Mouse (Mus musculus) G1E (cell line): ENCODE data around the gene Lce3e. TPM values are rescaled to one million over a fixed set of nuclear protein-coding genes. Genes with fewer than 3 reads are reported as not detected.

ENCODE experiments used
- ATAC-seq: 2 replicates; pipeline ENCODE4 v1.8.0; 2016; ENCODE audit warnings: mild to moderate bottlenecking; ENCODE audit not compliant: insufficient number of reproducible peaks, poor library complexity, low FRiP score, severe bottlenecking; ENCODE audit errors: extremely low read depth
- DNase-seq: peaks from one replicate; pipeline ENCODE4 v3.0.0; 2012; ENCODE audit warnings: low spot score
- H3K27me3 ChIP-seq: 2 replicates; pipeline ENCODE4 v1.6.1; 2012; ENCODE audit warnings: mild to moderate bottlenecking, low read length, inconsistent platforms; ENCODE audit not compliant: insufficient read depth
- H3K36me3 ChIP-seq: replicated peaks from 2 replicates; pipeline ENCODE3; 2012; ENCODE audit warnings: mild to moderate bottlenecking, inconsistent platforms
- H3K4me1 ChIP-seq: 2 replicates; pipeline ENCODE4 v1.6.1; 2012; ENCODE audit warnings: low read depth, low read length, inconsistent platforms, mixed read lengths; ENCODE audit not compliant: insufficient read depth
- H3K4me3 ChIP-seq: 2 replicates; pipeline ENCODE4 v1.5.1; 2012; ENCODE audit warnings: low read depth, mild to moderate bottlenecking, inconsistent platforms, low read length, moderate library complexity, mixed read lengths
- H3K9me3 ChIP-seq: replicated peaks from 2 replicates; pipeline ENCODE4 v1.6.1; 2012; ENCODE audit warnings: inconsistent platforms
- CTCF ChIP-seq: IDR thresholded peaks from 2 replicates; pipeline ENCODE4 v1.5.1; 2012; ENCODE audit warnings: low read depth, low read length, inconsistent platforms, mixed read lengths
- GATA1 ChIP-seq: IDR thresholded peaks from 2 replicates; pipeline ENCODE4 v1.6.1; 2012; ENCODE audit warnings: borderline replicate concordance, low read length, inconsistent platforms, mixed read lengths
- GATA2 ChIP-seq: IDR thresholded peaks from 2 replicates; pipeline ENCODE4 v1.6.1; 2012; ENCODE audit warnings: low read depth, low read length, inconsistent platforms, borderline replicate concordance
- POLR2AphosphoS5 ChIP-seq: IDR thresholded peaks from 2 replicates; pipeline ENCODE4 v1.6.1; 2012; ENCODE audit warnings: low read depth, low read length, inconsistent platforms; ENCODE audit not compliant: insufficient replicate concordance
- TAL1 ChIP-seq: conservative IDR thresholded peaks from 2 replicates; pipeline ENCODE4 v1.6.1; 2012; ENCODE audit warnings: low read depth, low read length, inconsistent platforms, mixed read lengths
- polyA plus RNA-seq: library from polyadenylated mRNA; stranded (reverse); fragments of >175 nt; gene quantifications from 2 replicates; pipeline ENCODE4 v1.2.3, GENCODE M21; 2012
- total RNA-seq, 2 experiments: library from RNA; stranded (forward) in 1 of 2; stranded (reverse) in 1 of 2; fragments of 200-1000 nt in 1 of 2; fragments of >200 nt in 1 of 2; fragmentation: Nextera tagmentation in 1 of 2; gene quantifications; 2 replicates each; pipeline ENCODE4 v1.2.3; 2014 to 2017

The Lce3e gene
- total RNA-seq (2014; fragmentation: Nextera tagmentation) = not detected in 2 replicates
- total RNA-seq (2017) = not detected in 2 replicates
- not detected in 2 replicates for polyA plus RNA-seq

DNA sequence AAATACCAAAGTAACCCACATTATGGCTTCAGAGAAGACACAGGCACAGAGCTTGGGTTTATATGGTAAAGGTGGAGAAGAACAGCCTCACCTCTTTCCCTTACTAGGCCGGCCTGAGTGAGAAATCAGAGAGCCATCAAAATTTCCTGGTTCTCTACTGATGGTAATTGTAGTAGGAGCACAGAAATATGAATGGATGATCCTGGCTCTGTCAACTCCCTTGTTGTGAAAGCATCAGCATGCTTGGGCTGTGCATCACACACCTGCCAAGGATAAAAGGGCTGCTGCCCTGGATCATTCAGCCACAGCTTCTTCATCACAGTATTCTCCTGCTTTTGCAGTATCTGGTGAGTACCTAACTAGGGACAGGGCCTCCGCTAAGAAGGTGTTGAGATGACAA lies at the start of gene Lce3e:
Gene Lce3e, plus strand, starts transcription at position 301 of the 400 bp plus-strand sequence.
- no peaks in the 10 kb centered on the region for H3K36me3 ChIP-seq
- TF ChIP-seq GATA1 (no peak), POLR2AphosphoS5 (no peak), CTCF (no peak), GATA2 (no peak)
- no peaks in the 10 kb centered on the region for H3K27me3 ChIP-seq
- DNase-seq (no peak), ATAC-seq (no peak)
- no peaks in the 10 kb centered on the region; the same call in 1 of the 2 replicates for H3K9me3 ChIP-seq
- no peaks in the 10 kb centered on the region for H3K4me1 ChIP-seq
- H3K4me3 ChIP-seq = no peak within 1 kb of the TSS

- H3K27me3 ChIP-seq = no peaks in the 10 kb centered on the region
- no peak for TF ChIP-seq GATA1
- TF ChIP-seq GATA2 = no peak
- TF ChIP-seq TAL1 = no peak
- no peak for TF ChIP-seq CTCF
- no peak for TF ChIP-seq POLR2AphosphoS5
- ATAC-seq = no peak
These were observed 46.5 kb upstream of the Lce3e start for GRCm38 (mm10) chr3:92920364-92920763.

DNA sequence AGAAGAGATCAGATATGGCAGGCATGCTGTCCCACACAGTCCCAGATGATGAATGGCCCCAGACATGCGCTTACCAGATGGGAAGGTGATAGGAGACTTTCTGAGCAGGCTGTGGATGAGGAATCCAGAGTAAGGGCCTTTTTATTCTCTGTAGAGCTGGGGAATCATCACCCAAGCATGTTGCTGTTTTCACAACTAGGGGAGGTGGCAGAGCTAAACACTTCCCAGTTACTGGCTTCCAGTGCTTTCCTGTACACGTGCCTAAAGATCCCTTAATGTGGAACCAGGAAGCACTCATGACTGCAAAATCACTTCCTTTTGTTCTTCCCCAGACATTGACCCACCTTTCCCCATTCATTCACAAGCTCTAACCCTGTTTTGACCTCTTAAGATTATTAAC lies 40.7 kb upstream of the Lce3e start, which contains the start of gene Lce3a:
Gene Lce3a, minus strand, starts transcription at position 101 of the 400 bp plus-strand sequence.
- Histone ChIP-seq H3K27me3 (no peaks in the 10 kb centered on the region), H3K4me3 (no peak within 1 kb of the TSS), H3K9me3 (no peaks in the 10 kb centered on the region; the same call in 1 of the 2 replicates), H3K36me3 (no peaks in the 10 kb centered on the region), H3K4me1 (no peaks in the 10 kb centered on the region)
- ATAC-seq (no peak), DNase-seq (no peak)
- no peak for TF ChIP-seq POLR2AphosphoS5
- no peak for TF ChIP-seq CTCF
- no peak for TF ChIP-seq GATA2
- no peak for TF ChIP-seq TAL1
- TF ChIP-seq GATA1 = no peak

More at GRCm38 (mm10) chr3:92920364-92920763, 46.5 kb upstream of the Lce3e start:
- H3K4me1 ChIP-seq = no peaks in the 10 kb centered on the region
- no peaks in the 10 kb centered on the region for H3K36me3 ChIP-seq
- H3K9me3 ChIP-seq = peaks cover 3% of the 10 kb centered on the region
- no peak overlapping the region for H3K4me3 ChIP-seq
- DNase-seq = no peak

DNA sequence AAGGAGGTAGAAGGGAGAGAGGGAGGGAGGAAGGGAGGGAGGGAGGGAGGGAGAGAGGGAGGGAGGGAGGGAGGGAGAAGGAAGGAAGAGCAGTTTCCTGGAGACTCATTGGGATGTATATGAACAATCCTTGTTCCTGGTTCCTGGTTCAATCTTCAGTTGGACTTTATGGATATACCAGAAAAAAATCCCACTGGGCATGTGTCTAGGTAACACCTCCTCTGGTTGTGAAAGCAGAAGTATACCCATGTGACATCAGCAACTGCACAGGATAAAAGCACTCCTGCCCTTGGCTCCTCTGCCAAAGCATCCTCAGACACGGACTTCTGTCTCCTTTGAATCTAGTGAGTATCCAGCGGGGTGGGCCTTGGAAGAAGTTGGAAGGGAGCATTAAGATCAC lies 34.2 kb upstream of the Lce3e start, which contains the start of gene Lce3b:
Gene Lce3b, plus strand, starts transcription at position 301 of the 400 bp plus-strand sequence.
- no peak for ATAC-seq

DNA sequence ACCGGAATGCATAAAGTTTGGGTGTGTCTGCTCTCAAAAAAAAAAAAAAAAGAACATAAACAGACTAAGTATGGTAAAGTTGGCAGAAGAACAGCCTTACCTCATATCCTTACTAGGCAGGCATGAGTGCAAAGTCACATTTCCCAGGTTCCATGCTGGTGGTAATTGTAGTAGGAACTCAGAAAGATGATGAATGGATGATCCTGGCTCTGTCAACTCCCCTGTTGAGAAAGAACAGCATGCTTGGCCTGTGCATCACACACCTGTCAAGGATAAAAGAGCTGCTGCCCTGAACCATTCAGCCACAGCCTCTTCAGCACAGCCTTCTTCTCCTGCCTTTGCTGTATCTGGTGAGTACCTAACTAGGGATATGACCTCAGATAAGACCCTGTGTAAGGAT lies 22.7 kb upstream of the Lce3e start, which contains the start of gene Lce3c:
Gene Lce3c, plus strand, starts transcription at position 301 of the 400 bp plus-strand sequence.
- no peak for ATAC-seq
- H3K4me3 ChIP-seq = no peak within 1 kb of the TSS
- TF ChIP-seq POLR2AphosphoS5 (no peak), GATA2 (no peak), GATA1 (no peak), CTCF (no peak), TAL1 (no peak)

More for the DNA sequence above, 34.2 kb upstream of the Lce3e start, which contains the start of gene Lce3b:
- Histone ChIP-seq H3K27me3 (no peaks in the 10 kb centered on the region), H3K4me1 (no peaks in the 10 kb centered on the region), H3K9me3 (0 out of 2 replicates have a peak, but pooled peaks cover 3% of the 10 kb centered on the region), H3K4me3 (no peak within 1 kb of the TSS), H3K36me3 (no peaks in the 10 kb centered on the region)
- no peak for DNase-seq
- TF ChIP-seq TAL1 (no peak), POLR2AphosphoS5 (no peak), GATA1 (no peak), CTCF (no peak), GATA2 (no peak)

DNA sequence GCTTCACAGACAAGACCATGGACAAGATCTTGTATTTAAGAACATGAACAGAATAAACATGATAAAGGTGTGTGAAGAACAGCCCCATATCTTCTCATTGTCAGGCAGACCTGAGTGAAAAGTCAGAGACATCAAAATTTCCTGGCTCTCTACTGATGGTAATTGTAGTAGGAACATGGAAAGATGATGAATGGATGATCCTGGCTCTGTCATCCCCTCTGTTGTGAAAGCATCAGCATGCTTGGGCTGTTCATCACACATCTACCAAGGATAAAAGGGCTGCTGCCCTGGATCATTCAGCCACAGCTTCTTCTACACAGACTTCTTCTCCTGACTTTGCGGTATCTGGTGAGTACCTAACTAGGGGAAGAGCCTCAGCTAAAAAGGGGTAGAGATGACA lies 9.8 kb upstream of the Lce3e start, which contains the start of gene Lce3d:
Gene Lce3d, plus strand, starts transcription at position 301 of the 400 bp plus-strand sequence.
- no peak for TF ChIP-seq GATA1
- no peak for TF ChIP-seq POLR2AphosphoS5
- Histone ChIP-seq H3K36me3 (no peaks in the 10 kb centered on the region), H3K4me1 (no peaks in the 10 kb centered on the region), H3K9me3 (no peaks in the 10 kb centered on the region), H3K4me3 (no peak within 1 kb of the TSS), H3K27me3 (no peaks in the 10 kb centered on the region)
- DNase-seq (no peak), ATAC-seq (no peak)

More for the DNA sequence above, 22.7 kb upstream of the Lce3e start, which contains the start of gene Lce3c:
- DNase-seq = no peak
- Histone ChIP-seq H3K27me3 (no peaks in the 10 kb centered on the region), H3K36me3 (no peaks in the 10 kb centered on the region), H3K9me3 (no peaks in the 10 kb centered on the region), H3K4me1 (no peaks in the 10 kb centered on the region)
